In the genomic region with DNA sequence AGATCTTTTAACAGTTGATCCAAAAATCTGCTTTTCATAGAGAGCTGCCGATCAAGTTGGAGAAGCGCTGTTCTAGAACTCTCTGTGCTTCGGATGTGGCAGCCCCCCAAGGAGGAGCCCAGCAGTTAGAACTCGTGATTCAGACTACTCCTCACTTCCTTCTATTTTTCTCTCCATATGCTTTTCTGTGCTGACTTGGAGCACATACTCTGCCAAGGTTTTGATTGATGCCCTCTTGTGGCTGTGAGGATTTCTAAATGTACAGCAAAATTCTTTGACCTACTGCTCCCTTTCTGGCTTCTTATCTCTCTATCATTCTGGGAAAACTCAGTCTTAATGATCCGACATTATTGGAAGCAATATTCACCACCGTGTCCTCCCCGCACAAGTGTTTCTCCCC, we compare ENCODE assay signal across 13 mouse cellular contexts.
DNase-seq lines count a peak whose midpoint lies in the region; ATAC-seq and TF ChIP-seq lines count a peak whose summit lies in the region.
"Had no signal": no experiment of that assay in that cellular context is flagged by ENCODE, and none has a peak within 500 bp of the region (broad histone marks: within the 10 kb centered on the region; RNA-seq: fewer than 3 reads in every experiment).

No protein-coding gene starts in this region.

- no peak overlapping the region for H3K9ac ChIP-seq in midbrain, postnatal 0 days (replicated peaks; ENCODE audit: low read length, poor library complexity, severe bottlenecking)
- no peak overlapping the region for H3K9ac ChIP-seq in midbrain, embryonic 16.5 days (ENCODE audit: low read depth, low read length)
- no peak overlapping the region for H3K9ac ChIP-seq in stomach, embryonic 15.5 days
- H3K9ac ChIP-seq: heart, embryonic 12.5 days; hindbrain, embryonic 14.5 days; limb, embryonic 12.5 days had no signal

- no peaks in the 10 kb centered on the region for H3K9me3 ChIP-seq in midbrain, postnatal 0 days (ENCODE audit: low read length)
- H3K9me3 ChIP-seq in midbrain, embryonic 16.5 days (replicated peaks; ENCODE audit: control insufficient read depth, low read length, poor library complexity, severe bottlenecking), result no peaks in the 10 kb centered on the region
- H3K9me3 ChIP-seq in stomach, embryonic 15.5 days, result no peaks in the 10 kb centered on the region
- H3K9me3 ChIP-seq: heart, embryonic 12.5 days; limb, embryonic 12.5 days had no signal

- 82% methylated on average over 7 of the region's 7 CpGs for WGBS in midbrain, postnatal 0 days
- WGBS in midbrain, embryonic 16.5 days, result 83% methylated on average over 7 of the region's 7 CpGs
- WGBS in stomach, embryonic 15.5 days, result 56% methylated on average over 7 of the region's 7 CpGs

- H3K4me2 ChIP-seq in midbrain, postnatal 0 days (ENCODE audit: low read depth, low read length, poor library complexity, severe bottlenecking), result no peak overlapping the region
- H3K4me2 ChIP-seq in midbrain, embryonic 16.5 days (ENCODE audit: low read length), result no peak overlapping the region
- H3K4me2 ChIP-seq in stomach, embryonic 15.5 days, result no peak overlapping the region
- H3K4me2 ChIP-seq: heart, embryonic 12.5 days; hindbrain, embryonic 14.5 days; limb, embryonic 12.5 days had no signal

- no peak for ATAC-seq in midbrain, postnatal 0 days (ENCODE audit: low FRiP score)
- ATAC-seq in midbrain, embryonic 16.5 days, result no peak
- no peak for ATAC-seq in stomach, embryonic 15.5 days (ENCODE audit: insufficient read depth, low FRiP score, low read depth)
- ATAC-seq: activated CD4-positive, CD25-positive, alpha-beta regulatory T cell, adult 4 months had no signal

- H3K4me3 ChIP-seq in layer of hippocampus, adult 2 months, result no peak overlapping the region
- H3K4me3 ChIP-seq in midbrain, postnatal 0 days (ENCODE audit: low read depth, low read length), result no peak overlapping the region
- H3K4me3 ChIP-seq in midbrain, embryonic 16.5 days (ENCODE audit: low read depth, low read length), result no peak overlapping the region
- no peak overlapping the region for H3K4me3 ChIP-seq in stomach, embryonic 15.5 days (replicated peaks)
- H3K4me3 ChIP-seq: heart, embryonic 12.5 days; limb, embryonic 12.5 days had no signal

- no peaks in the 10 kb centered on the region for H3K27me3 ChIP-seq in midbrain, postnatal 0 days (ENCODE audit: insufficient read depth, low read length)
- no peaks in the 10 kb centered on the region for H3K27me3 ChIP-seq in midbrain, embryonic 16.5 days (ENCODE audit: control insufficient read depth, insufficient read depth, low read depth, low read length)
- no peaks in the 10 kb centered on the region for H3K27me3 ChIP-seq in stomach, embryonic 15.5 days (replicated peaks)
- H3K27me3 ChIP-seq: heart, embryonic 12.5 days; limb, embryonic 12.5 days had no signal

- peak; percentile 62 for TF ChIP-seq CTCF in layer of hippocampus, adult 2 months (conservative IDR thresholded peaks at IDR 0.05)
- peak; percentile 59 for TF ChIP-seq CTCF in midbrain, postnatal 0 days (IDR thresholded peaks at IDR 0.05)

- no peaks in the 10 kb centered on the region for H3K36me3 ChIP-seq in midbrain, postnatal 0 days (ENCODE audit: insufficient read depth, low read length)
- H3K36me3 ChIP-seq in midbrain, embryonic 16.5 days (ENCODE audit: control insufficient read depth, insufficient read depth, low read length), result no peaks in the 10 kb centered on the region
- no peaks in the 10 kb centered on the region for H3K36me3 ChIP-seq in stomach, embryonic 15.5 days
- H3K36me3 ChIP-seq: heart, embryonic 12.5 days; limb, embryonic 12.5 days had no signal

- no peak overlapping the region for H3K27ac ChIP-seq in layer of hippocampus, adult 2 months
- no peak overlapping the region for H3K27ac ChIP-seq in midbrain, postnatal 0 days (ENCODE audit: low read depth, low read length)
- no peak overlapping the region for H3K27ac ChIP-seq in midbrain, embryonic 16.5 days (ENCODE audit: low read length)
- peak overlapping the region; percentile 31; the same call in 1 of the 2 replicates for H3K27ac ChIP-seq in stomach, embryonic 15.5 days
- H3K27ac ChIP-seq: hindbrain, embryonic 14.5 days; limb, embryonic 12.5 days had no signal

- peak; percentile 2 to 4 for DNase-seq in cerebellum, postnatal 10 days
- no peak for DNase-seq in cerebellum, adult 18-20 months
- no peak for DNase-seq in layer of hippocampus, adult 2 months (ENCODE audit: low spot score in 2 of 2)
- DNase-seq in layer of hippocampus, adult 9-10 months (ENCODE audit: low spot score), result no peak
- no peak for DNase-seq in midbrain, postnatal 0 days (ENCODE audit: low spot score)
- DNase-seq in thymus, postnatal 0 days (ENCODE audit: low spot score), result no peak
- DNase-seq: cerebellum, adult 2 months had no signal

- 0 out of 2 replicates have a peak, but pooled peaks cover 4% of the 10 kb centered on the region for H3K4me1 ChIP-seq in midbrain, postnatal 0 days (ENCODE audit: insufficient read depth, low read length)
- H3K4me1 ChIP-seq in midbrain, embryonic 16.5 days (ENCODE audit: control insufficient read depth, insufficient read depth, low read length), result peaks cover 16% of the 10 kb centered on the region
- H3K4me1 ChIP-seq in stomach, embryonic 15.5 days, result no peaks in the 10 kb centered on the region
- H3K4me1 ChIP-seq: limb, embryonic 12.5 days had no signal

Comparison
In these comparisons a context has a peak if more than half of its experiments do, and no peak if none do; other contexts are left out.
1. DNase-seq: peak in cerebellum, postnatal 10 days (2 of 2); none in cerebellum, adult 18-20 months (0 of 2), layer of hippocampus, adult 2 months (0 of 2), layer of hippocampus, adult 9-10 months (single experiment), midbrain, postnatal 0 days (single experiment) and thymus, postnatal 0 days (single experiment).